Mouse (Mus musculus) ES-Bruce4 (cell line): ENCODE measurements around the gene Arrb1.

Experiments used
- CTCF ChIP-seq: IDR thresholded peaks from one replicate; pipeline ENCODE4 v1.8.1; 2011; ENCODE audit warnings: low read depth, low read length
- POLR2A ChIP-seq: IDR thresholded peaks from one replicate; pipeline ENCODE4 v1.8.1; 2011; ENCODE audit warnings: low read length; ENCODE audit not compliant: insufficient read depth

DNA sequence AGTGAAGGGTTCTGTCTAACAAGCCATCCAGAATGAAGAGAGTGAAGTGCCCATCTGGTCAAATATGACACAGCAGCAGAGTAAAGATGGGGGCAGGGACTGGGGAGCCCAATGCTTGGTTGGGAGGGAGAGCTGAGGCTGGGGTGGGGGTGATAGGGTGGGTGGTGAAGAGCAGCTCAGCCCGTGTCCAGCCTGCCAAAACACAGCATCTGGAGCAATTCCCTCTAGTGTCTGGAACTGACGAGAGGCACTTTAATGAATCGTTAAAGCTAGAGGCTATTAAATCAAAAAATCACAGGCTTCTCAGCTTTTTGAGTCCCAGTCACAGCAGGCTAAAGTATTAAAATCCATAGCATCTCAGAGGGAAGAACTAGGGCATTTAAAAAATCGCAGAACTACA is 114.3 kb downstream of the Arrb1 start:
- TF ChIP-seq POLR2A (no peak), CTCF (no peak)
